Mouse (Mus musculus): ENCODE measurements around the gene Ifna5.
"Not testable (repeated sequence)": the region's sequence is repeated elsewhere in the genome, so short reads cannot be mapped to it uniquely, and the experiment has no call there.

DNA sequence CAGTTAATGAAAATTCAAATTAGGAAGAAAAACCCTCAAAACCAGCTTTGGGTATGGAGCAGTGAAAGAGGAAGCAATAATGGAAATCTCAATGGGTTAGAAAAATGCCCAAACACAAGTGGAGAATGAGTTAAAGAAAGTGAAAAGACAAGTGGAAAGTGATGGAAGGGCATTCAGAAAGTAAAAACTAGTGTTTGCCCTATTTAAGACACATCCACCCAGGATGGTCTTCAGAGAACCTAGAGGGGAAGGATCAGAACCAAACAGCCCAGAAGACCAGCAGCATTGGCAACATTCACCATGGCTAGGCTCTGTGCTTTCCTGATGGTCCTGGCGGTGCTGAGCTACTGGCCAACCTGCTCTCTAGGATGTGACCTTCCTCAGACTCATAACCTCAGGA is at the start of gene Ifna5:
- not testable (repeated sequence) for TF ChIP-seq CTCF, POLR2A (IDR thresholded peaks at IDR 0.05; ENCODE audit: extremely low read depth, insufficient read depth, low read length)

Data from cortical plate, adult 2 months (tissue).